Mouse (Mus musculus): ENCODE data around the gene Ptpro.

Ptpro gene

DNA sequence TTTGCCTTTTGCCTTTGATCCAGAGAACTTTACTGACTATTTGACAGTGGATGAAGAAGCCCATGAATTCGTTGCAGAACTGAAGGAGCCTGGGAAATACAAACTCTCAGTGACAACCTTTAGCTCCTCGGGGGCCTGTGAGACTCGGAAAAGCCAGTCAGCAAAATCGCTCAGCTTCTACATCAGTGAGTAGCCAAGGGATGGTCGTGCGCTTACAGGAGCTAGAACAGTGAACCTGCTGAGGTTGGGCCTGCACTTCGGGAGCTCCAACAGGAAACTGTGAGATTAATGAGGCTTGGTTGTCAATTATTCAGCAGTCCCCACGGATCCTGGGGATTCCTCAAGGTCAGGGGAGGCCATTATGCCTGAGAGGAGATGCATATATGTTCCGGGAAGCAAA lies 130.4 kb downstream of the Ptpro start:
- in situ Hi-C loops (cut with MboI, MseI): no loop called here

DNA sequence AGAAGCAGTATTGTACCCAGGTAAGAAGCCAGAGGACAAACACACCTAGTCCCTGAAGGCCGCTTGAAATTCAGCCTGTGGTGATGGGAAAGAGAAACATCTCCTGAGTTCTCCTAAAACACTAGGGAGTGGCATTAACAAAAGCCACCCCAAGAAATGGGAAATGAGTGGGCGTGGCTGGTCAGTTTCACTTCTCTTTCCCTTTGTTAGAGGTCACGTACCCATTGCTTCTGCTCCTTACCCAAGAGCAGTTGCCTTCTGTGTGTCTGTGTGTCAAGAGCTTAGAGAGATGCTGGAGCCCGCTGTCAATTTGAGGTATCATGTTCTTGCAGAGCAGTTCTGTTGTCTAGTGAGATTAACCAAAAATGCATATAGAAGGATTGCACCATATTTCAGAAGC lies 134.2 kb downstream of the Ptpro start:
- in situ Hi-C loops (cut with MboI, MseI): no loop called here

DNA sequence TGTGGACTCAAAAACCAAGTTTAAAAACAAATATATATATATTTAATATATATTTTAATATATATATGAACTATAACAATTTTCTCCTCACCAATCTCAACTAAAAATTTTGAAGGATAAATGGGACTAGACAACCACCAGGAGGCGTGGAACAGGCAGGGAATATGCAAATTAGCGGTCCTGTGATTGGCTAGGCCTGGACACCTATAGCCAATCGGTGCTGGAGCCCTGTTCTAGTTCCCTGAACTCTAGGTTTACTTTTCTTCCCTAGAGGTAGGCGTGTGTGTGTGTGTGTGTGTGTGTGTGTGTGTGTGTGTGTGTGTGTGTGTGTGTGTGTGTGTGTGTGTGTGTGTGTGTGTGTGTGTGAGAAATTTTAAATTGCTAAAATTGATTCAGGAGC lies 134.8 kb downstream of the Ptpro start:
- in situ Hi-C loops (cut with MboI, MseI): no loop called here

DNA sequence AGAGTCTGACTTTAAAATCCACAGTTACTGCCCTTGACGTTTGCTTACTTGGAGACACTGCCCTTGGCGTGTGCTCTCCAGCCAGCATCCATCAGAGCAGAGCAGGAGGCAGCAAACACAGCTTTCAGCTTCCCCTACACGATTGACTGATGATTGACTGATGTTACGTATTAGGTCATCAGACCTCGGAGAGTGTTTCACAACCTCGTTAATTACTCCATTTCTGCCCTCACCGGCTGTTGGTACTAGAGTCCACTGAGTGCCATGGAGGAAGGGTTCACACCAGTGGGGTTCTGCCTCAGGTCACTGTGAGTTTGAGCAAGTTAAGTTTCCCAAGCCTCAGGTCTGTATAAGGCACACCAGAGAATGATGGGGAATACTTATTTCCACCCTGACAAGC lies 143.0 kb downstream of the Ptpro start:
- in situ Hi-C loops (cut with MboI, MseI): no loop called here

DNA sequence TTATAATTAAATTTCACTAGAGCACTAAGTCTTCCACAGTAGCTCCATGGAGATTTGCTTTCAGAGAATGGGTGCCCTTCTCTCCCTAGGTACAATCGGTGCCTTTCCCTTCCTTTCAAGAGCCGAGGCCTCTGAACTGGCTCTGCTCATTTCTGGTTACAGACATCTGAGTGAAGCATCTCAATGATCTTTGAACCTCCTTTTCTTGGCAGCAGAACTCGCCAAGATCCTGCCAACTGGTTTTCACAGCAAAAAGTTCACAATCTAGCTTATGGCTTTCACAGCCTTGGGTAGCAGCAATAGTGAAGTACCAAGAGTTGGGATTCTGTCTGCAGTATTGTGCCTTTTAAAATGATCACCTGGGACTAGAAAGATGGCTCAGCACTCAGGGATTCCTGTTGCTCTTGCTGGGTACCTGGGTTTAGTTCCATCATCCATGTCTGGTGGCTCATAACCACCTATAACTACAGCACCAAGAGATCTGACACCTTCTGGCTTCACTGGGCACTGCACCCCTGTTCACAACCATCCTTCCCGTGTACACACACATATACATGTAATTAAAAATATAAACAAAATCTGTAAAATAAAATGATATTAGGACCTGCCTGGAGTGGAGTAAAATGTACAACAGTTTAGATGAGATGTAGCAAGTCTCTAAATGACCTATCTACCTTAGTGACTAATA lies 144.1 kb downstream of the Ptpro start:
- in situ Hi-C loops (cut with MboI, MseI): no loop called here

DNA sequence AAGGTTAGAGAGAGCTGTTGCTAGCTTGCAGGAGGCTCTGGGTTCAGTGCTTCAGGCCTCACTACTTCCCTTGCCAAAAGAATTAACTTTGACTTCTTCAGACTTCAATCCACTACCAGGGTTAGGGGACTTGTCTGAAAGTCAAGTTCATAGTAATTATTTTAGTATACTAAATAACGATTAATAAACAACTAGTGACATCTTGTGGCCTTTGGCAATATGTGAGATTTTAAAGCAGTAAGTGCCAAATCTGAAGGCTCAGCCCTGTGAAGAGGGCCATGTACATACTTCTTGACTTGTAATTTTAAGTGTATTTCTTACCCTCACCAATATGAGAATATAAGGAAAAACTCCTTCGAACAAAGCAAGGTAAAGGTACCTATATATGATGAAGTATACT lies 145.2 kb downstream of the Ptpro start:
- in situ Hi-C loops (cut with MboI, MseI): no loop called here

DNA sequence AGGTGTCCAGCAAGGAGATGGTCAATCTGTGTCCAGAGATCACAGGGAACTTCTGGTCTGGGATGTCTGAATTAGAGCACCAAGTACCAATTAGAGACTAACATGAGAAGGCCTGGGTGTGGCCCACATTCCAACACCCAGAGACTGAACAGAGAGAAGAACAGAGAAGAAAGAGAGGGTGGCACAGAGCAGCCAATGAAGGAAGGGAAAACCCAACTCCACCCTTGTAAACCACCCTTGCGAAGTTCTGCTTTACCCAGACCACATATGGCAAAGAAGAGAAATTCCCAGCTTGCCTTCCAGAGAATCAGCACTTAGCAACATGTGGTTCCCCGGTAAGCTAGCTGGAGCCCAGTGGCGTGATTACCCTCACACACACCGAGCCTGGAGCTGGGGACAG lies 152.1 kb downstream of the Ptpro start:
- in situ Hi-C loops (cut with MboI, MseI): no loop called here

DNA sequence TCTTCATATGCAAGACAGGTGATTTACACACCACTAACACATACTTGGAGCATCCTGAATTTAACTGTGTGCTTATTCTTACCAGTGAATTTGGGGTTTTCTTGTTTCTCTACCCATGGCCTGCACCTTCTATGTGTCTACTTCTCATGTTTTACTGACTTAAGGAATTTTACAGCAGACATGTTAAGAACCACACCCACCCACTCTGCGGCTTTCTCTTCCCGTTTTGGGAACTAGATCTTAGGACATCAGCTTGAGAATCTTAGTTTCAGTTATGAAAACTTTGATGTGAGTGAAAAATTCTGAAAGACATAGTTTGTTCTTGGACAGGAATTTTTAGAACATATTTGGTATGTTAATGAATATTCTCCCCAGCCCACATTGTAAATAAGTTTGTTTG lies 153.6 kb downstream of the Ptpro start:
- in situ Hi-C loops (cut with MboI, MseI): no loop called here

DNA sequence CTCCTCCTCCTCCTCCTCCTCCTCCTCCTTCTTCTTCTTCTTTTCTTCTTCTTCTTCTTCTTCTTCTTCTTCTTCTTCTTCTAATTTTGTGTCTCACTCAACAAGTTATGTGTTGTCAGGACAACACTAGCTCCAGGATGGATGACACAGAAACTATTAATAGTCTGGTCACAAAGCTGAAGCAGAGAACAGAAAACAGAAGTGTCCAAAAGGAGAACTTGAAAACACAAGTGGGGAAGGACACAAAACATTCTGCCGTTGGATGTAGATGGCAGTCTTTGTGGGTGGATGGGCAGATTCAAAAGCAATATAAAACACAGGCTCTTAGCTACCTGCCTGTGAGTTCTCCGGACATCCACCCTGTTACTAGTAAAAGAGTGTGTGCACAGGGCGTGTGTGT lies 158.4 kb downstream of the Ptpro start:
- in situ Hi-C loops (cut with MboI, MseI): no loop called here

DNA sequence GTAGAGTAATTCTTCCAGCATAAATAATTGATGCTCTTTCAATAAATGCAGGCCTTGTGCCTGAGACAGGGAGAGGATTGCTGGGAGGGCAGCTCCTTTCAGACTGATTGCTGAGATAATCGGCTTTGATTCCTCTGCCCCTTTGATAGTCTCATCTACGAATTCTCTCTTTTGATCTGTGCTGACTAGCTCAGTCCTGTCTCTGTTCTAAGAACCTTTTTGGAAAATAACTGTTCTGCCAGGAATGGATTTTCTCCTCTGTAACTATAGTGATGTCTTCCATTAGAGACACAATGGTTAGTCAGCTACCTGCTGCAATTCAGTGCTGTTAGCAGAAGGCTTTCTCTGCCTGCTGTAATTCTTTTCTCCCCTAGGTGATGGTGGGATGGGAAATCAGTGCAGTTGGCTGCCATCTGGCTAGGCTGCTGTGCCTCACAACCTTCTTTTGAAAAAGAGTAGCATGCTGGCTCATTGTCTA lies 159.8 kb downstream of the Ptpro start:
- in situ Hi-C loops (cut with MboI, MseI): no loop called here

DNA sequence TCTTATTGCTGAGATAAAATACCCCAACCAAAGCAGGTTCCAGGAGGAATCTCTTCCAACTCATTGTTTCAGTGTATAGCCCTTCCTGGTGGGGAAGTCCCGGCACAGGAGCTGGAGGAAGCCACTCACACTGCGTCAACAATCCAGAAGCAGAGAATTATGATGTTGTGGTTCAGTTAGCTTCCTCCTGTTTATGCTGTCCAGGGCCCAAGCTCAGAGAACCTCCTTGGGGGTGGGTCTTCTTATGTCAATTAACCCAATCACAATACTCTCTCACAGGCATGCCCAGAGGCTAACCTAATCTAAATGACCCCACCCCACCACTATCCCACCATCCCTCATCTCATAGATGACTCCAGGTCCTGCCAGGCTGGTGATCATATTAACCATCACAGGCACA lies 160.9 kb downstream of the Ptpro start:
- in situ Hi-C loops (cut with MboI, MseI): no loop called here

DNA sequence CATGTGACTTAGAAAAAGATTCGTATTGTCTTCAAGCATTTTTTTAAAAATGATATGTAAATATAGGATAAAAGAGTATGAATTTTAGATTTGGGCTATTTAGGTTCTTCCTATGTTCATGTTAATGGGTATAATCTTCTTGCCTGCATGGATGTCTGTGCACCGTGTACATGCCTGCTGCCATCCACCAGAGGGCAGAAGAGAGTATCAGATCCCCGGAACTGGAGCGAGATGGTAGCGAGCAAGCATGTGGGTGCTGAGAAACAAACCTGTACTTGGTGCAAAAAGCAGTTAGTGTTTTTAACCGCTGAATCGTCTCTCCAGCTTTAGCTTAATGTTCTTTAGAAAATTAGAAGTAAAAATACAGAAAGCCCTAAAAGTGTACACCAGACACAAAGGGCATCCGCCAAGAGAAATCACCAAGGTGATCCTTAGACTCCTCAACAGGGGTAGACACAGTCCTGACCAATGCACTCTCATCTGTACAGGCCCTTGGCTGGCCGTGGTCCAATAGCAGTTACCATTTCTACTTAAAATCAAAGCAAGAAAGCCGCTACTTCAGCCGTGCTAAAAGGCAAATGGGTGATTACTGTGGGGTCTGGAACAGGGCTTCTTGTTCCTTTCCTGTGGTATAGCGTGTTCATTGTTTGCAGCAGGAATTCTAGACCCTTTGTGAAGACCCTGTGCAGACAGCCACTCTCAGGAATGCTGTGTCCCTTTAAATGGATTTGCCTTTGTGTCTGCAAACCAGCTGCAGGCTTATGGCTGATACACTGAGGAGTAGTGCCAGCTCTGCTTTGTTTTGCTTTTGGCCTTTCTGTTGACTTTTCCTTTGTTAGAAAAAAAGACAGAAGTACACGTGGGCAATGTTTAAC lies 162.6 kb downstream of the Ptpro start:
- in situ Hi-C loops (cut with MboI, MseI): no loop called here

DNA sequence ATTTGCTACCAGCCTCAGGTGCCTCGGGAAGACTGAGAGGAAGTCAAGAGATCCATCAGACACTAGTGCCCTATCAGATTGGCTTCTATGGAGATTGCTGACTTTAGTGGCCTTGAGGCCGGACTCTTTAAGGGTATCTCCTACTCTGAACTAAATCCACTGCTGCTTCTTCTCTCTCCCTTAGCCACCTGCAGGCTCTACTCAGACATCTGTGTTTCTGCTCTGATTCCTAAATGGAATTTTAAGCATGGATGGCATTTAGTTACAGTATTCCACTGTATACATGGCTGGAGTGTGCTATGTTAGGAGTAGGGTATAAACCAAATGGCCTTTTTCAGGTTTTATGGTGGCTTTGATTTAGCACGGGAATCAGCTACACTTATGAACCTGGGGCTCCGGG lies 170.7 kb downstream of the Ptpro start:
- in situ Hi-C loops (cut with MboI, MseI): no loop called here

DNA sequence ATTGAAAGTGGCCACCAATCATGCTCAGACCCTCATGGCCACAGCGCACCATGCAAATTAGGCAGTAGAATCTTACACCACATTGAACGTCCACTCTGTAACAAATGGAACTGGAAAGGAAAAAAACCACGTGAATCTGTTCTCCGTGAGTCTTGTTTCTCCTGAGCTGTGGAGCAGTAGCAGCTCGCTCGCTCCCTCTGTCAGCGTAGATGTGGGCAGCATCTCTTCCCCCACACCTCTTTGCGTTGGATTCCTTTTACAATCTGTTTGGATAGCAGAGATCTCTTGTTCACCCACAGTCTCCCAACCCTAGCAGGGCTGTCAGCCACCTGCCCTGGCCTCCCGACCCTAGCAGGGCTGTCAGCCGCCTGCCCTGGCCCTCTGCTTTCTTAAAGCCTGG lies 171.7 kb downstream of the Ptpro start:
- in situ Hi-C loops (cut with MboI, MseI): no loop called here

DNA sequence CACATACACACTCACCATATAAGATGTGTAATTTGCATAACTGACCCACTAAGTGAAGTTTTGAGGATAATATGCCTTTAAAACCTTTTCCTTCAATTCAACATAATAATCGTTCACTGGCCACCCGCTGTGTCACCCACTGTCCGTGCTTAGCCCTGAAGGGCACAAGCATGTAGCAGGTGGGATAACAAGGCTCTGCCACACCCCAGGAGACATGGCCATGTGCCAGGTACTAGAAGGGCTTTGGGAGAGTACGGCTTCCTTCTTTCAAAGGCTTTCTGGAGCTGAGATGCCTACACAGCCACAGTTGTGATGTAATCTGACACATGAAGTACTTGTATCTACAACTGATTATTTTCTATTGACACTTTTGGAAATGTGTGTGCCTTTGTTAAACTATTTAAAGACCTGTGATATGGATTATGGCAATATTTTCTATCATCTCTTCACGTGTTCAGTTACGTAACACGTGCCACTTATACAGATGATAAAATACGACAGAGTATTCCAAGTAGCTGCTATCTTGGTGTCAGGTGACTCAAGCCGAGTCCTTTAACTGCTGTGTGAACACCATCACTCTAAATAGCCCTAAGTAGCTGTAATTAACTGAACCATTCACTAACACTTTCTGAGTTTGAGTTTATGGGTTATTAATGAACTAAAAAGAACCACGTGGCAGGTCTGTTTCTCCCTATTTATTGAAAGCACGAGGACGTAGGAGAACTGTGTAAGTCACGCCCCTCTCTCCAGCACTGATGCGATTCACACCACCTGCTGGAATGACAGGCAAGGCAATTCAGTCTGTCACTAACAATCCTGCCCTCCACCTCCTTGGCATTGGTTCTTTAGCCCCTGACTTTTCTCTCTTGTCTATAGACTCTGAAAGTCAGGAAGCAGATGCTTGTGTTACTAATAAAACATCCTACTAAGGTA lies 173.6 kb downstream of the Ptpro start:
- in situ Hi-C loops (cut with MboI, MseI): no loop called here

DNA sequence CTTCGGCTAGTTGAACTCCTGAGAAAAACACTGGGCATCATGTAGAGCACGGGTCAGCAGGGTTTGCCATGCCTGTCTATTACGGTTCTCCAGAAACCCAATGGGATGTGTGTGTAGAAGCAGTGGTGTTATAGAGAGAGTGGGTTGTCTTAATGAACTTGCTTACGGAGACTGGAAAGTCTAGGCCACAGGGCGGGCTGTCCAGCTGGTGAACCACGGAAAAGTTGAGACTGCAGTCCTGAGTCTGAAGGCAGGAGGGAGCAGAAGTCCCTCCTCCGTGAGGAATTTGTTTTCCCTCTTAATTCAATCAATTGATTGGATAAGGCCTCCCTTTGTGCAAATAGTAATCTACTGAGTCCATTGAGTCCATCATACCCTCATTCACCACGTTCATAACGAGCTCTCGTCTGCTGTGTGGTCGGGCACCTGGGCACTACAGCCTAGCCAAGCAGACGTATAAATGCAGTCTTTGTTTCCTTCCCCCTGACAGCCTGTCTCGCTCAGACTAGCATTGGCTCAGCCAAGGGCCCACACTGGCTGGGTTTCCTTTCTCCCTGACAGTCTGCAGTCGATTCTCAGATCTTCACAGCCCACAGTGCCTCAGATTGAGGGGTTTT lies 181.5 kb downstream of the Ptpro start:
- in situ Hi-C loops (cut with MboI, MseI): no loop called here

DNA sequence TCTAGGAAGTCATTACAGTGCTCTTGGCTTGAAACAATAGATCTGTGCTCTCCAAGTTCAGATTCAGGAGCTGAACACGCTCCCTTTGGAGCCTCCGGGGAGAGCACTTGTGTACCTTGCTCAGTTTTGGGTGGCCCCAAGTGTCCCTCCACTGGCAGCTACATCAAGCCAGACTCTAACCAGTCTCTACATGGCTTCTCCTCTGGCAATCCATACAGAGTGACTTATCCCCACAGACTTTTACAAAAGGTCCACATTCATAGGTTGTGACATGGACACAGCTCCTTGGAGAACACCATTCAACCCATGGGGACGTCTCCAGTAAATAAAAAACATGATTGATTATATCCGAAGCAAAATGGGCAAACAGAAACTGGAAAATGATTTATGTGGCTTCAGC lies 185.4 kb downstream of the Ptpro start:
- in situ Hi-C loops (cut with MboI, MseI): no loop called here

DNA sequence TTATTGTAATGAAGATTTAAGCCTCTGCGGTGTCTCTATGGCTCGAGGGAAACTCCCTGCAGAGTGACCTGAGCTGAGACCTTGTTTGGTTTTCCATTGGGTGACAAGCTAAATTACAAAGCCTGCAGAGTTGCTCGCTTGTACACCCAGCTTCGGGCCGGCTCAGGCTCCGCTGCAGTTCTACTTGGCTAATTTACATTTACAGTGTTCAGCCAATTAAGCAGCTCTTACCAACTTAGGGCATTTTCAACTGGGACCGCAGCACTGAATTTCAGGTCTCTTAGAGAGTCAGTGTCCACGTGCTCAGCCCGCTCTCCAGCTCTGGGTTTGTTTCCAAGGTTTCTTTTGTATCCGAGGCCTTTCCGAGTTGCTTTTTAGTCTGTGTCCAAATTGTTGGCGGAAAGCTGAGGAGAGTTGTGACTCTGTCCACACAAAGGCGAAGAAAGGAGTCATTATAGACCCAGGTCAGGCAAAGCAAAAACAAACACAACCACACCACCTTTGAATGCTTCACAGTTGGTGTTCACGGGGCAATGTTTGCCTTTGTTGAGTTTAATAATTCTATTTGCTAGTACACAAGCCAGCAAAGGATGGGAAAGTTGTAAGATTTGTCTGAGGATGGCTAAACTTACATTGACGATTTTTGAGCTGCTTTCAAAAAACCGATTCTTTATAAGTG lies 185.9 kb downstream of the Ptpro start:
- in situ Hi-C loops (cut with MboI, MseI): no loop called here

DNA sequence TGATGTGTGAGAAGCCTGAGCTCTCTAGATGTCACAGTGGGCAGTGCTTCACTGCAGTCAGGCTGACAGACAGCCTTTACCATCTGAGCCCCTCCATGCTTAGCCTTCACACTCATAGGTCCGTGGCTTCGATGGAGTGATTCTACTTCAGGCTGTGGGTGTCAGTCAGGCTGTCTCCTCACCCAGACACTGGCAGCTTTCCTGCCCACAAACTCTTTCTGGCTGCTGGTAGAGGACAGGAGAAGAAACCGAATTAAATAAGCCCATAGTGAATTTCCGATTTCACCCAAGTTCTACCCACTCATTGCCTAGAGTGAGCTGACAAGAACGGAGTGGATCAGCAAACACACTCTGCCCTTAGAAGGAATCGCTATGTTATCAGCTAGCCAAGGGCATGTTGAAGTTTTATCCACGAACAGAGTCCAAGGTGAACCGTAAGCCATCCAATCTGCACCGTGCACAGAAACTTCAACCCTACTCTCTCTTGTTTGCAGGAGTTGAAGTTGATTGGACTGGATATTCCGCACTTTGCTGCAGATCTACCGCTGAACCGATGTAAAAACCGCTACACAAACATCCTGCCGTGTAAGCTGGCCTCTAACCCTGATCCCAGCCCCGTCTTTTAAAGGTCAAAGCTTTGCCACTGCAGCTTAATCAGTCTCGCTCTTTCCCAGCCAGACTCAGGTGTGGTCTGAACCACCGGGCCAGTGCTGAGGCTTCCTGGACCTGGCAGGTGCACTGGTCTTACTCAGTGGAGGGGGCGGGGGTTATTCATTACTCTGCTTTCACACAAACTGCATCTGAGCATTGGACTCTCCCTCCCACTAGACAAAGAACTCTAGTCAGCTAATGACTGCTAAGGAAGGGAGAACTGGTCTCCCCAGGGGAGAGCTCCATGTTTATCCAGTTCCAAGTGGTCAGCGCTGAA lies 188.7 kb downstream of the Ptpro start:
- in situ Hi-C loops (cut with MboI, MseI): no loop called here

DNA sequence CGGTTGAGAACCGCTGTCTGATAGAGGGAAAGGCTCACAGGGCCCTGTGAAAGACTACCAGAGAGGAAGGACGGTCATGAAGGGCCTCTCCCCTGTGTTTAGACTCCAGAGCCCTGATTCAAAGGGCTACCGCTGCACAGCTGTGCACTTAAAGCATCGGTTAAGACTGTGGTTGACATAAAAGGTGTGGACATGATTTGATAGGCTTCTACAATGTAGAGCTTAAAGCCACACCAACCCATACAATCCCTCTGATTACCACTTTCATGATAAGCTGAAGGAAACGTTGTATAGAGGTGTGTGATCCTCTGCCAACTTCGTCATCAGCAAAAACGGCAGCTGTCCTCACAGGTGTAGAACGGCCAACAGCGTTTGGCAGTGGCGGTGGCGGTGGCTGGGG lies 191.0 kb downstream of the Ptpro start:
- in situ Hi-C loops (cut with MboI, MseI): no loop called here

Data from T-helper 1 cell (primary cell).